Comparison of ENCODE assay signal across 8 mouse cellular contexts in genomic region chr3:51552841-51553496, GRCm38 (mm10). TPM values are rescaled to one million over a fixed set of nuclear protein-coding genes. Genes with fewer than 3 reads are reported as not detected.
DNase-seq lines count a peak whose midpoint lies in the region; ATAC-seq and TF ChIP-seq lines count a peak whose summit lies in the region.

No protein-coding gene starts in this region.

- no peak for TF ChIP-seq CTCF in layer of hippocampus, adult 2 months (conservative IDR thresholded peaks at IDR 0.05)

- H3K4me3 ChIP-seq in layer of hippocampus, adult 2 months = peak overlapping the region; percentile 36

- H3K27ac ChIP-seq in layer of hippocampus, adult 2 months = peak overlapping the region; percentile 78

- ATAC-seq in common myeloid progenitor, adult 5-6 weeks (replicated peaks; ENCODE audit: low read depth, poor library complexity, severe bottlenecking) = peak; percentile 60
- peak; percentile 74 for ATAC-seq in monocyte, adult 5-6 weeks (replicated peaks; ENCODE audit: insufficient number of reproducible peaks, low FRiP score, low TSS enrichment, poor library complexity, severe bottlenecking)

- DNase-seq in layer of hippocampus, adult 2 months (ENCODE audit: low spot score in 2 of 2) = no peak
- no peak for DNase-seq in layer of hippocampus, adult 9-10 months (ENCODE audit: low spot score)
- DNase-seq in induced T-regulatory cell, adult 2 months (ENCODE audit: low read depth) = peak; percentile 91
- no peak for DNase-seq in embryo, embryonic 9.5 days (ENCODE audit: extremely low spot score)
- no peak for DNase-seq in urinary bladder, postnatal 10 days (ENCODE audit: low spot score)
- no peak for DNase-seq in right cerebral cortex, postnatal 10 days (ENCODE audit: low spot score in 2 of 2)

RNA-seq across cellular contexts. Expression of gene Setd7, which starts 7.7 kb away (rescaled TPM):
- 100 to 1,000 TPM; 138 to 144 TPM for total RNA-seq in layer of hippocampus, adult 2 months (2021)
- total RNA-seq in common myeloid progenitor, adult 5-6 weeks (2017) = 23.2 and 29.5 TPM in 2 replicates
- total RNA-seq in monocyte, adult 5-6 weeks (2017) = 17.5 to 30.9 TPM (median 24.9 TPM) in 3 replicates
